Mouse (Mus musculus) spleen, embryonic (tissue): ENCODE data around the gene Shisa7.
"Not testable (repeated sequence)": the region's sequence is repeated elsewhere in the genome, so short reads cannot be mapped to it uniquely, and the experiment has no call there.

ENCODE experiments used
- CTCF ChIA-PET: fragments of 350-600 bp; sonication (Branson Sonifier 250); formaldehyde crosslinking; loops from one replicate; lab custom pipeline; 2022; lab: Charles Lee

Shisa7 gene

GRCm38 (mm10) chr7:4849372-4849771 lies 4.9 kb upstream of the Shisa7 start:
- CTCF ChIA-PET: no interaction called here

- CTCF ChIA-PET: no interaction called here
Measured at GRCm38 (mm10) chr7:4844917-4845309, 417 bp upstream of the Shisa7 start.

- CTCF ChIA-PET: no interaction called here
Measured at GRCm38 (mm10) chr7:4843604-4844244, 772 bp downstream of the Shisa7 start.

GRCm38 (mm10) chr7:4842634-4843131 lies 1.8 kb downstream of the Shisa7 start:
- CTCF ChIA-PET: no interaction called here

GRCm38 (mm10) chr7:4842077-4842476 lies 2.4 kb downstream of the Shisa7 start:
- CTCF ChIA-PET: no interaction called here

GRCm38 (mm10) chr7:4837639-4838038 lies 6.9 kb downstream of the Shisa7 start:
- CTCF ChIA-PET: no interaction called here

- CTCF ChIA-PET: no interaction called here
Measured at GRCm38 (mm10) chr7:4836351-4836792, 8.1 kb downstream of the Shisa7 start.

- CTCF ChIA-PET: no interaction called here
Measured at GRCm38 (mm10) chr7:4835631-4836327, 8.7 kb downstream of the Shisa7 start.

GRCm38 (mm10) chr7:4830476-4830875 lies 14.0 kb downstream of the Shisa7 start:
- CTCF ChIA-PET: no interaction called here

GRCm38 (mm10) chr7:4825365-4825764 lies 19.1 kb downstream of the Shisa7 start:
- CTCF ChIA-PET: no interaction called here

GRCm38 (mm10) chr7:4822162-4822907 lies 22.2 kb downstream of the Shisa7 start:
- CTCF ChIA-PET: no interaction called here

GRCm38 (mm10) chr7:4821690-4822089 lies 22.8 kb downstream of the Shisa7 start:
- CTCF ChIA-PET: no interaction called here

- CTCF ChIA-PET: not testable (repeated sequence)
Measured at GRCm38 (mm10) chr7:4820925-4821324, 23.6 kb downstream of the Shisa7 start.

- CTCF ChIA-PET: no interaction called here
Measured at GRCm38 (mm10) chr7:4816559-4816958, 27.9 kb downstream of the Shisa7 start.

- CTCF ChIA-PET: interaction anchor here (0.6 kb wide), 1 partner anchor 10 kb away, joined by 3 read pairs; no protein-coding TSS in a partner anchor
Measured at GRCm38 (mm10) chr7:4813105-4813791, 31.2 kb downstream of the Shisa7 start.

- CTCF ChIA-PET: interaction anchor here (0.6 kb wide), 1 partner anchor 10 kb away, joined by 3 read pairs; no protein-coding TSS in a partner anchor
Measured at GRCm38 (mm10) chr7:4812303-4813104, 32.0 kb downstream of the Shisa7 start, which contains the start of gene Ube2s. Gene Ube2s (minus strand): TSS chr7:4812590.

- CTCF ChIA-PET: no interaction called here
Measured at GRCm38 (mm10) chr7:4811842-4812302, 32.6 kb downstream of the Shisa7 start.

GRCm38 (mm10) chr7:4811131-4811530 lies 33.4 kb downstream of the Shisa7 start:
- CTCF ChIA-PET: not testable (repeated sequence)

GRCm38 (mm10) chr7:4806716-4807115 lies 37.8 kb downstream of the Shisa7 start:
- CTCF ChIA-PET: interaction anchor here (0.7 kb wide), 1 partner anchor 12 kb away, joined by 3 read pairs; no protein-coding TSS in a partner anchor

GRCm38 (mm10) chr7:4802247-4802646 lies 42.2 kb downstream of the Shisa7 start:
- CTCF ChIA-PET: no interaction called here
